Mouse (Mus musculus): ENCODE measurements around the gene Zbtb48. TPM values are rescaled to one million over a fixed set of nuclear protein-coding genes. Genes with fewer than 3 reads are reported as not detected.

Zbtb48 gene
- total RNA-seq (2023), result 20.2 TPM

DNA sequence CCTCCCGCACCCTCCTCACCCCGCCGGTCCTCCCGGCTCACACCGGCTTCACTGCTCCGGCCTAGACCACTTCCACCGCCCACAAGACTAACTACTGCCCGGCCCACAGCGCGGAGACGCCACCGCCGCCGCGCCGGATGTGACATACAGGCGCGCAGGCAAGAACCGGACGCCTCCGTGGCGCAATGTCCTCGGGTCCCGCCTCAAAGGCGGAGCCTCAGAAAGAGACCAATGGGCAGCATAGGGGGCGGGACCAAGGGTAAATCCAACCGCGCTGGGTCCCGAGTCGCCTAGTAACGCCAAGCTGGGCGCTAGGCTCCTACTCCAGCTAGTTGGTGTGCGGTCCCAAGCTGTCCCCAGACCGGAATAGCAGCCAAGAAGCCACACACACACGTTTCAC, at the start of gene Zbtb48:
TSS of gene Zbtb48 (minus strand) at position 148 of the 400 bp plus-strand sequence.

DNA sequence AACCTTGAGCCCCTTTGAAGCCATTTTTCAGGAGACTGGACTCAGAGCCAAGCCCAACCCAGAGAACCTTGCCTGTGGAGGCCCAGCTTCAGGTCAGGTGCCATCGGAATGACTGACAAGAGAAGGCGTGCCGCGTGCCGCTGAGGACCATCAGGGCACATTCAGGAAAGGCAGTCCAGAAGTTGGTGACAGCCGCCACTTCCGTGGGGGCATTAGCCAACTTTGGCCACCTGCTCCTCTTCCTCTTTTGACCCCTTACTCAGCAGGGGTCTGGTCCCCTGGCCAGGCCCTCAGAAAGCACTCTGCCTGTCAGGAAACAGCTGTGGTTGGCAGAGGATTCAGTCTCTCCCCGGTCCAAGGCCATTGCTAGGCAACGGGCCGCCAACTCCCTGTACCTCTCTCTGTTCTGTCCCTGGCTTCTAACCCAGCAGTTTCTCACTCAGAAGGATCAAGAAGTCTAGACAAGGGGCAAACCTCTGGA, 44.7 kb upstream of the Zbtb48 start, which contains the start of gene Plekhg5:
TSS of gene Plekhg5 (plus strand) at position 378 of the 481 bp plus-strand sequence.

DNA sequence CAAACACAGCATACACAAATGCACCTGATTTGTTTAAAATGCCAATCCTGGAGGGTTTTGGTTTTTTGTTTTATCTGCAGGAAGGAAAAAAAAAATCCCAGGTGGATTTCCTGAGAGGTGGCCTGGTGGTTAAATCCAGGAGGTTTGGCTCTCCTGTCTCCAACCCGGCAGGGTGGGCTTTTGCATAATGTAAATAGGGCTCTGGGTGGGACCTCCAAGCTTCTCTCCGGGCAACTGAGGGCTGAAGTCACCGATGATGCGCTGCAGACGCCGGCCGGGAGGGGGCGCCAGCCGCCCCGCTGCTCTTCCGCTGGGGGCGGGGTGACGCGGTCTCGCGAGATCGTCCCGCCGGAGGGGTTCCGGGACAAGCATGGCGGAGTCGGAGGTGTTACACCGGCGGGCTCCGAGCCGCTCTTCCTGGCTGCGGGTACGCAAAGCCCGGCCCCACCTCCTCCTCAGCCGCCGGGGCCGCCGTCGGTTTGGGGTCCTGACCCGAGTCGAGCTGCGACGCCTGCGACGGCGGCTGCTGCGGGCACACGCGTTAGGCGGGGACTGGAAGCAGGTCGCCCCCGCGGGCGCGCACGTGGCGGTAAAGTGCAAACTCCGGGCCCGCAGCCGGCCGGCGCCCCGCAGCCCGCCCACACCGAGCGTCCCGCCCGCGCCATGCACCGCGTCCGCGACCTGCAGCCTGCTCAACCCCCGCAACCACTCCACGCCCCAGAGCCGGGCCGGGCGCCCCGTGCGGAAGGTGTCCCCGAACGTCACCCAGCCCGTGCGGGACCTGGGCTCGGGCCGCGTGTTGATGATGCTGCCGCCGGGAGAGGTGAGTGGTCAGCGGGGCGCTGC, 11.7 kb upstream of the Zbtb48 start, which contains the start of gene Nol9:
TSS of gene Nol9 (plus strand) at position 337 of the 846 bp plus-strand sequence.

DNA sequence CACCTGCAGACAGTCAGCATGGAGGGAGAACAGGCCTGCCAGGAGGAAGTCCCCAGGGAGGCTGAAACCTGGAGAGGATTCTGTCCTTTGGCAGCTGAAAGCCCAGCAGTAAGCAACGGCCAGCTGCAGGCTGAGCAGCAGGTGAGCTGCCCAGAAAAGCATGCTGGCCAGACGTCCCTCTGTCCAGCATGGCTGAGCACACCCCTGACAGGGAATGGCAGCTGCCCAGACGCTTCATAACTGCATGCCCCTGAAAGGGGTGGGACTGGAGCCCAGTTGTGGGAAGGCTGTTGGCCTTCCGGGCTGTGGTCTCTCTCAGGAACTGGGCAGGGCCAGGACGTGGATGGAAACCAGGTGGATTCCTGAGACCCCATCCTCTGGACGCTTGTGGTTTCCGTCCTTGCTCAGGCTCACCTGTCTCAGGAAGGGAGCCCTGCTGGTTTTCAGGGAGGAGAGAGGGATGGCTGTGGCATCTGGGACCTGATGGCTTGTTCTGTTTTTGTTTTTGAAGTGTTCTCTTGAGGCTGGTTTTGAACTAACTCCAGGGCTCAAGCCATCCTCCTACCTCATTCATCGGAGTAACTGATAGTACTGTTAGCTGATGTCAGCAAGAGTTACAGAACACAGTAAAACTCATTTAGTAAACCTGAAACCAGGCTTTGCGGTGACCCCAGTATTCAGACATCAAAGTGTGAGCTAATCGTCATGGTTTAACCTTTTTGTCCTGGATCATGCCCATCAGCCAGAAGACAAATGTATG, 10.9 kb upstream of the Zbtb48 start, which contains the start of gene Tas1r1:
TSS of gene Tas1r1 (minus strand) at position 344 of the 760 bp plus-strand sequence.

DNA sequence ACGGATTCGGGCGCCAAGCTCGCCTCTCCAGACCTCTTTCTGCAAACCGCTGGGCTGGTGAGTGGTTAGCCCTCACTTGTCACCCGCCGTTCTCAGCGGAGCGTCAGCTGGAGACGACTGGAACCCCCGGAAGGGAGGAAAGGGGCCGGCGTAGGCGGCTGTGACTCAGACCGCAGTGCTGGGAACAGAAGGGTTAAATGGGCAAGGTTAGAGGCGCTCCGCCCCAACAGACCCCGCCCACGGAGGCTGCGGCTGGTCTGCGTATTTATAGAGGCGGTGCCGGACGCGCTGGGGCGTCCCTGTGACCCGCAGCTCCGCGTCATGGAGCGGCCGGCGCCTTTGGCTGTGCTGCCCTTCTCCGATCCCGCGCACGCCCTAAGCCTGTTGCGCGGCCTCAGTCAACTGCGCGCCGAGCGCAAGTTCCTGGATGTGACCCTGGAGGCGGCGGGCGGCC, 18.8 kb downstream of the Zbtb48 start, which contains the start of gene Klhl21:
TSS of gene Klhl21 (plus strand) at position 182 of the 454 bp plus-strand sequence.

DNA sequence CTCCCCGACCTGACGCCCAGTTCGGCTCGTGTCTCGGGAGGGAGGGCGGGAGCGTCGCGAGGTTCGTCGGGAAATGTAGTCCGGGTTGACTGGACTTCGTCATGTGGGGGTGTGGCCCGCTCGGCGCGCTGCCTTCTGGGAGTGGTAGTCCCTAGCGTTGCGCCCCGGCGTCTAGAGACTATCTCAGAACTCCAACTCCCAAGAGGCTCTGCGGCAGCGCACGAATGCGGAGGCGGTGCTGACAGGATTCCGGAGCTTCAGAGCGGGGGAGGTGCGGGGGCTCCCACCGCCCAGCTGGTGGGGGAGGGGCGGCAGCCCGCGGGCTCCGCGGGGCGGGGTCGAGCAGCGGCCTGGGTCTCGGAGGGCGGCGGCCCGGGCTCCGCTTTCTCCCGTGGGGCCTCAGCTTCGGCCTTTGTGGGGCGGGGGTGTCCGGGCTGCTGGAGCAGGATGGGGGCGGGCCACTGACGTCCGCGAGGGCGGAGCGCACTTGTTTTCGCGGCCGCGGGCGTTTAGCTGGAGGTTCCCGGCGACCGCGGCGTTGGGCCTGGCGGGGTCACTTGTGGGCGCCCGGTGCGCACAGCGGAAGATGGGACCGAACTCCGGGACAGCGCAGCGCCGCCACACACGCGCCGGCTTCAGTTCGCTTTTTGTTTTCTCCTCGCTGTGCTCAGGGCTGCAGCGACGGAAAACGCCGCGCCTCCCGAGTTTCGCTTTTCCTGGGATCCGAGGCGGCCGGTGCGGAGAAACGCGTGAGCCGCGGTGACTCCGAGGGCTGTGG, 31.1 kb downstream of the Zbtb48 start, which contains the start of gene Phf13:
TSS of gene Phf13 (minus strand) at position 86 of the 778 bp plus-strand sequence.

DNA sequence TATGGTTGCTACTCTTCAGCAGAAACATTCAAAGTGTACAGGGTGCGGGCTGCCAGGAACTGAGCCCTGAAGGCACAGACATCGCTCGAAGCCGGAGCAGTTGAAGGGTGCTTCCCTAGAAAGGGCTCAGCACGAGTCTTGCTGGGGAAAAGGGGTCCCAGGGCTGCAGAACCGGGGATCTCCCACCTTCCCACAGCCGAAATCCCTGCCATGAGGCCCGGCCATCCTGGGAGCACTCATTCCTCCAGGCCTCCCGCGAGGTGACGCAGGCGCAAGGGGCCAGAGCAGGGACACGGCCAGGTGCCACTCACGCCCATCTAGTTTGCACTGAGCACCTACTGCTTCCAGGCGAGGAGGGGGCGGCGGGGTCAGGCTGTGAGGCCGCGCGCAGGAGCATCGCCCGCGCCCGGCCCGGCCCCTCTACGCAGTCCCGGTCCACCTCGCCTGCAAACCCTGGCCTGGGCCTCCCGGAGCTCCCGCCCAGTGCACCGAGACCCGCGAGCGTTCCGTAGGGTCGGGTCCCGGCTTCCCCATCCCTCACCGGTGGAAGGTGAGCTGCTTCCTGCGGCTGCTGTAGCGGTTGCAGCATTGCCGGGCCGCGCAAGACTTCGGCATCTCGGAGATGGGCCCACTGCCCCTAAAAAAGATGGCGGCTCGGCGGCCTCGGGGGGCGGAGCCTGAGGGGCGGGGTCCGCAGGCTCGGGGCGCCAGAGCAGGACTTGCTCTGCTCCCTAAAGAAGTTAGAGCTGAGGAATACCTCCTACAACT, 38.9 kb downstream of the Zbtb48 start, which contains the start of gene Thap3:
TSS of gene Thap3 (minus strand) at position 656 of the 768 bp plus-strand sequence.

Other genes with a start within 250 kb of the Zbtb48 start
- gene Camta1, start 165.8 kb downstream of the Zbtb48 start, total RNA-seq (2023), result 38.0 TPM
- gene Dnajc11, start 94.0 kb downstream of the Zbtb48 start, total RNA-seq (2023), result 44.3 TPM
- 38.5 TPM for gene Thap3, start 38.7 kb downstream of the Zbtb48 start, total RNA-seq (2023)
- gene Phf13, start 31.4 kb downstream of the Zbtb48 start, total RNA-seq (2023), result 14.7 TPM
- 32.2 TPM for gene Klhl21, start 18.9 kb downstream of the Zbtb48 start, total RNA-seq (2023)
- not detected for gene Tas1r1, start 10.9 kb upstream of the Zbtb48 start, total RNA-seq (2023)
- gene Nol9, start 11.7 kb upstream of the Zbtb48 start, total RNA-seq (2023), result 42.2 TPM
- 2.8 TPM for gene Plekhg5, start 44.8 kb upstream of the Zbtb48 start, total RNA-seq (2023)
- 36.5 TPM for gene Tnfrsf25, start 88.3 kb upstream of the Zbtb48 start, total RNA-seq (2023)
- gene Espn, start 124.7 kb upstream of the Zbtb48 start, total RNA-seq (2023), result 2.7 TPM
- gene Hes2, start 131.2 kb upstream of the Zbtb48 start, total RNA-seq (2023), result not detected
- gene Acot7, start 150.5 kb upstream of the Zbtb48 start, total RNA-seq (2023), result 6.3 TPM
- 0.23 TPM for gene Gpr153, start 246.6 kb upstream of the Zbtb48 start, total RNA-seq (2023)

All from CD4-positive naive resting alpha-beta T cell, adult 76 days (primary cell).